Mouse (Mus musculus): ENCODE results near the gene Fiz1. TPM values are rescaled to one million over a fixed set of nuclear protein-coding genes. Genes with fewer than 3 reads are reported as not detected.
A peak's percentile ranks its signal among the peaks of the same experiment; 100 is the strongest.
"Not testable (repeated sequence)": the region's sequence is repeated elsewhere in the genome, so short reads cannot be mapped to it uniquely, and the experiment has no call there.

Fiz1 gene
- polyA plus RNA-seq, 1 experiment from 2014 or later: 38.5 TPM

- H3K9me3 ChIP-seq: peaks cover 11% of the 10 kb centered on the region
- no peak overlapping the region for H3K27ac ChIP-seq
- 95% methylated on average over 9 of the region's 9 CpGs for WGBS
- H3K36me3 ChIP-seq: peaks cover 48% of the 10 kb centered on the region
- no peak overlapping the region for H3K4me3 ChIP-seq (replicated peaks)
- H3K4me1 ChIP-seq (replicated peaks): no peaks in the 10 kb centered on the region
- ATAC-seq: no peak
- no peaks in the 10 kb centered on the region for H3K27me3 ChIP-seq (replicated peaks)
- H3K9ac ChIP-seq: no peak overlapping the region
- no peak overlapping the region for H3K4me2 ChIP-seq (replicated peaks)
Observed at GRCm38 (mm10) chr7:5036136-5036535, 21.6 kb upstream of the Fiz1 start.

- no peak overlapping the region for H3K9ac ChIP-seq
- peaks cover 16% of the 10 kb centered on the region for H3K9me3 ChIP-seq
- no peaks in the 10 kb centered on the region for H3K4me1 ChIP-seq (replicated peaks)
- WGBS: 97% methylated on average over 17 of the region's 17 CpGs
- no peak overlapping the region for H3K4me2 ChIP-seq (replicated peaks)
- no peaks in the 10 kb centered on the region for H3K27me3 ChIP-seq (replicated peaks)
- H3K4me3 ChIP-seq (replicated peaks): no peak overlapping the region
- peaks cover 53% of the 10 kb centered on the region for H3K36me3 ChIP-seq
- no peak overlapping the region for H3K27ac ChIP-seq
- no peak for ATAC-seq
Observed at GRCm38 (mm10) chr7:5035628-5036027, 21.1 kb upstream of the Fiz1 start.

GRCm38 (mm10) chr7:5033818-5034217 is 19.3 kb upstream of the Fiz1 start, which contains the start of gene 4632433K11Rik:
Gene 4632433K11Rik (plus strand): TSS chr7:5034118.
- Histone ChIP-seq H3K4me3 (replicated peaks) (no peak within 1 kb of the TSS), H3K9me3 (peaks cover 29% of the 10 kb centered on the region), H3K27ac (no peak within 1 kb of the TSS), H3K4me1 (replicated peaks) (no peaks in the 10 kb centered on the region), H3K36me3 (peaks cover 71% of the 10 kb centered on the region), H3K4me2 (replicated peaks) (no peak within 1 kb of the TSS), H3K27me3 (replicated peaks) (no peaks in the 10 kb centered on the region), H3K9ac (no peak within 1 kb of the TSS)
- 92% methylated on average over 3 of the region's 3 CpGs for WGBS
- ATAC-seq: no peak

- H3K4me1 ChIP-seq (replicated peaks): no peaks in the 10 kb centered on the region
- no peak overlapping the region for H3K4me3 ChIP-seq (replicated peaks)
- peaks cover 89% of the 10 kb centered on the region for H3K36me3 ChIP-seq
- H3K9ac ChIP-seq: no peak overlapping the region
- H3K27me3 ChIP-seq (replicated peaks): no peaks in the 10 kb centered on the region
- H3K9me3 ChIP-seq: peaks cover 29% of the 10 kb centered on the region
- no peak overlapping the region for H3K27ac ChIP-seq
- ATAC-seq: no peak
- H3K4me2 ChIP-seq (replicated peaks): no peak overlapping the region
- 85% methylated on average over 46 of the region's 46 CpGs for WGBS
Observed at GRCm38 (mm10) chr7:5031496-5031895, 17.0 kb upstream of the Fiz1 start.

- no peak overlapping the region for H3K27ac ChIP-seq
- no peak overlapping the region for H3K4me2 ChIP-seq (replicated peaks)
- H3K9me3 ChIP-seq: peaks cover 29% of the 10 kb centered on the region
- WGBS: 85% methylated on average over 63 of the region's 63 CpGs
- H3K9ac ChIP-seq: no peak overlapping the region
- ATAC-seq: no peak
- H3K4me1 ChIP-seq (replicated peaks): no peaks in the 10 kb centered on the region
- H3K36me3 ChIP-seq: peaks cover 82% of the 10 kb centered on the region
- no peaks in the 10 kb centered on the region for H3K27me3 ChIP-seq (replicated peaks)
- H3K4me3 ChIP-seq (replicated peaks): 0 out of 2 replicates have a peak overlapping the region, but pooled peaks have one; percentile 0
Observed at GRCm38 (mm10) chr7:5030554-5031275, 16.2 kb upstream of the Fiz1 start.

- H3K27me3 ChIP-seq (replicated peaks): no peaks in the 10 kb centered on the region
- no peaks in the 10 kb centered on the region for H3K4me1 ChIP-seq (replicated peaks)
- H3K4me3 ChIP-seq (replicated peaks): no peak overlapping the region
- H3K27ac ChIP-seq: no peak overlapping the region
- H3K4me2 ChIP-seq (replicated peaks): no peak overlapping the region
- 91% methylated on average over 21 of the region's 21 CpGs for WGBS
- H3K9ac ChIP-seq: no peak overlapping the region
- ATAC-seq: no peak
- peaks cover 29% of the 10 kb centered on the region for H3K9me3 ChIP-seq
- H3K36me3 ChIP-seq: peaks cover 76% of the 10 kb centered on the region
Observed at GRCm38 (mm10) chr7:5029946-5030345, 15.4 kb upstream of the Fiz1 start.

- H3K4me2 ChIP-seq (replicated peaks): no peak overlapping the region
- peaks cover 72% of the 10 kb centered on the region for H3K36me3 ChIP-seq
- no peaks in the 10 kb centered on the region for H3K4me1 ChIP-seq (replicated peaks)
- H3K4me3 ChIP-seq (replicated peaks): no peak overlapping the region
- ATAC-seq: no peak
- H3K9ac ChIP-seq: no peak overlapping the region
- WGBS: 95% methylated on average over 22 of the region's 22 CpGs
- peaks cover 29% of the 10 kb centered on the region for H3K9me3 ChIP-seq
- no peak overlapping the region for H3K27ac ChIP-seq
- H3K27me3 ChIP-seq (replicated peaks): no peaks in the 10 kb centered on the region
Observed at GRCm38 (mm10) chr7:5029543-5029942, 15.0 kb upstream of the Fiz1 start.

- peak overlapping the region; percentile 97; the same call in 1 of the 2 replicates for H3K27ac ChIP-seq
- ATAC-seq: no peak
- peak overlapping the region; percentile 81 for H3K4me3 ChIP-seq (replicated peaks)
- no peaks in the 10 kb centered on the region for H3K27me3 ChIP-seq (replicated peaks)
- peak overlapping the region; percentile 74 for H3K4me2 ChIP-seq (replicated peaks)
- WGBS: 42% methylated on average over 5 of the region's 5 CpGs
- peaks cover 7% of the 10 kb centered on the region; the same call in 1 of the 2 replicates for H3K4me1 ChIP-seq (replicated peaks)
- H3K36me3 ChIP-seq: peaks cover 9% of the 10 kb centered on the region
- H3K9ac ChIP-seq: peak overlapping the region; percentile 93
- H3K9me3 ChIP-seq: no peaks in the 10 kb centered on the region
Observed at GRCm38 (mm10) chr7:5021197-5021596, 6.7 kb upstream of the Fiz1 start.

- H3K36me3 ChIP-seq: peaks cover 9% of the 10 kb centered on the region
- no peaks in the 10 kb centered on the region for H3K27me3 ChIP-seq (replicated peaks)
- H3K9me3 ChIP-seq: no peaks in the 10 kb centered on the region
- peak overlapping the region; percentile 97 for H3K27ac ChIP-seq
- H3K4me2 ChIP-seq (replicated peaks): peak overlapping the region; percentile 74
- peak overlapping the region; percentile 93 for H3K9ac ChIP-seq
- H3K4me1 ChIP-seq (replicated peaks): peaks cover 9% of the 10 kb centered on the region; the same call in 1 of the 2 replicates
- ATAC-seq: no peak; the same call in none of the 2 replicates
- WGBS: 0% methylated on average over 15 of the region's 15 CpGs
- peak overlapping the region; percentile 81 for H3K4me3 ChIP-seq (replicated peaks)
Observed at GRCm38 (mm10) chr7:5020685-5021084, 6.2 kb upstream of the Fiz1 start.

- H3K27ac ChIP-seq: peak within 1 kb of the TSS; percentile 97
- H3K9ac ChIP-seq: peak within 1 kb of the TSS; percentile 93
- peak within 1 kb of the TSS; percentile 74 for H3K4me2 ChIP-seq (replicated peaks)
- no peaks in the 10 kb centered on the region for H3K9me3 ChIP-seq
- peaks cover 9% of the 10 kb centered on the region; the same call in 1 of the 2 replicates for H3K4me1 ChIP-seq (replicated peaks)
- ATAC-seq: peak; percentile 90
- under 1% methylated on average over 49 of the region's 49 CpGs for WGBS
- H3K4me3 ChIP-seq (replicated peaks): peak within 1 kb of the TSS; percentile 81
- no peaks in the 10 kb centered on the region for H3K27me3 ChIP-seq (replicated peaks)
- peaks cover 9% of the 10 kb centered on the region for H3K36me3 ChIP-seq
Observed at GRCm38 (mm10) chr7:5020000-5020681, 5.6 kb upstream of the Fiz1 start, which contains the start of the genes Zfp865 and Ccdc106. Gene Zfp865 (plus strand): TSS chr7:5020376. Gene Ccdc106 (plus strand): TSS chr7:5020553.

GRCm38 (mm10) chr7:5019576-5019975 is 5.1 kb upstream of the Fiz1 start:
- H3K36me3 ChIP-seq; H3K9me3 ChIP-seq; H3K4me1 ChIP-seq (replicated peaks); H3K27me3 ChIP-seq (replicated peaks); ATAC-seq; H3K9ac ChIP-seq: not testable (repeated sequence)
- Histone ChIP-seq H3K4me2 (replicated peaks) (peak overlapping the region; percentile 74), H3K4me3 (replicated peaks) (peak overlapping the region; percentile 81), H3K27ac (peak overlapping the region; percentile 48; the same call in 1 of the 2 replicates)
- 29% methylated on average over 8 of the region's 8 CpGs for WGBS

- H3K27me3 ChIP-seq (replicated peaks): no peaks in the 10 kb centered on the region
- 96% methylated on average over 21 of the region's 21 CpGs for WGBS
- H3K27ac ChIP-seq: no peak overlapping the region
- H3K4me2 ChIP-seq (replicated peaks): no peak overlapping the region
- no peaks in the 10 kb centered on the region for H3K9me3 ChIP-seq
- H3K9ac ChIP-seq: no peak overlapping the region
- no peak overlapping the region for H3K4me3 ChIP-seq (replicated peaks)
- peaks cover 9% of the 10 kb centered on the region; the same call in 1 of the 2 replicates for H3K4me1 ChIP-seq (replicated peaks)
- ATAC-seq: no peak
- peaks cover 9% of the 10 kb centered on the region for H3K36me3 ChIP-seq
Observed at GRCm38 (mm10) chr7:5017931-5018330, 3.4 kb upstream of the Fiz1 start.
